Mouse (Mus musculus) retina, postnatal 1 day (tissue): ENCODE measurements at regions not wholly inside any gene's neighbourhood (a gene's known extent, or its start where the extent isn't known, plus 50 kb on each side); places are given as distances from the start of the nearest gene placed in this dataset.

Source experiments
- DNase-seq: peaks from one replicate; pipeline ENCODE4 v3.0.0-alpha.2; 2012

DNA sequence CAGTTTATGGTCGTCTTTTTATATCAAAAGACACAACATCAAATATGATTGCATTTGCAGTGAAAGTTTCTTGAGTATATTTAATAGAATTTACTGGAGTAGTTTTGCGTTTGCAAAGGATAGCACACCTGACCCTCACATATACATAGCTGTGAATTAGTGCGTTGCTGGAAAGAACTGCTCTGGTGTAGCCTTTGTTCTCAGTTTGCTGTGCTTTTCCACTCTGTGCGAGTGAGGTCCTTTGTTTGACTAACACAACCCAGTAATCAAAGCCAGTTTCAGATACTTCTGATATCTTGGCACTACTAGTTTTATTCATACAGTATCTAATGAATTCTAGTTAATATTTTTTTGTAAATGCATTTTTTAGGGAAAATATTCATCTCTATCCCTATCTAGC, 84.7 kb downstream of the Trim52 start:
- no peak for DNase-seq

DNA sequence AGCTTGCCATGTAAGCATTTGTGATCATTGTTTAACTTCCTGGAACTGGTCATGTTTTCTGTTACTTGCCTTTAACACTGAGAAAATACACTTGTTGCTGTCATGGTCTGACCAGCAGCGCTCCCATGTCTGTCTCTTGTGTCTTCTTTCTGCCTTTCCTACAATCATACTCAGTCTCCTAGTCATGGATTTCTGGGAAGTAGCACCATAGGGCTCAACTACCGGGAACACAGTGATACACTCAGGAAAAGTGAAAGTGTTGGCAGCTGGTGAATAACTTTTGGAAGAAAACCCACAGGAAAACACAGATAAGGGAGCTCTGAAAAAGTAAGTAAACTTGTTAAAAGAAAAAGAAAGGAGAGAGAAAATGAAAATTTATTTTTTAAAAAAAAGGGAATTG, 87.6 kb downstream of the Trim52 start:
- DNase-seq: no peak

DNA sequence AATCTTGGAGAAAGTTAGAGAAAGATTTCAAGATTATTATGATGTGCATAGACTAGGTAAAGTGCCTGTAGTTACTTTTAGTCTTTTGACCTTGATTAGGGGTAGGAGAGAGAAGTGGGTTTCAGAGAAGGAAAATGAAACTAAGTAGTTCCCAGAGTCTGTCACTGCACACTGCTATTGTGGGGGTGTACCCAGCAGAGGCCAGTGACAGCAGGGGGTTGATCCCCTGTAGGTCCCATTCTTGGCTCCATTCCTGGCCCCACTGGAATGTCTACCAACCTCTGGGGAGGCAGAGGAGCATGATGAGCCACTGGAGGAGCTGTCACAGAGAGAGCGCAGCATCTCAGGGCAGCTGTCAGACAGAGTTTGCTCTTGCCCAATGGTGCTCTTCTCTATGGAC, 88.1 kb downstream of the Trim52 start:
- DNase-seq: no peak

DNA sequence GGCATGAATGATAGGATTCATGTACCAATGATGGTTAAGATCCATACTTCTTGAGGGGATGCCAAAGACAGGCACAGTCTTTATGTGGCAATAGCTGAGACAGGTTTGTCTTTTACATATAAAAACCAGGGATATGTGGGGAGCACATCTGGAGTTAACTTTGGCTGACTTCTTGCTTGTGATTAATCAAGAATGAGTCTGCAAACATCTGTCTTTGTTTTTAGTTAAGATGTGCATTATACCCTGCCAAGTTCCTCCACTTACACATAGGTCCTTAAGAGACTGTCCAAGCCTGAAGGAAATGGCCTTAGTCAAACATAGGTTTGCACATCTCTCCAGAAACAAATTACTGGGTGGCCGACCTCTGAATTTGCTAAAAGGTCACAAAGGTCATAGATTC, 91.8 kb downstream of the Trim52 start:
- DNase-seq: no peak

DNA sequence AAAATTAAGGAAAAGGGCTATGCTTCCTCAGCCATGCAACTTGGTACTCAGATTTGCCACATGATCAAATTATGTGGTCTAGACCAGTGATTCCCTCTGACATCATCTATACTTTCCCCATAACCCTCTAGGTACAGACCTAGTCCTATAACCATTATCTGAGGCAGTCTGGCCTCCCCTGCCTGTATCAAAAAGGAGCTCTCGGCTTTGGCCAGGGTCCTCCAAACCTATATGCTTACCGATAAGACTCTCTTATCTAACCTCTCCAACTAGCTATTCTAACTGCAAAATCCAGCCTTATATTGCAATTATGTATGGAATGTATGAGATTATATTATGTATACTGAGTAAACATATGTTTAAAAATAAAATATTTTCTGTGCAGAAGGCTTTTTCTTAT, 93.1 kb downstream of the Trim52 start:
- no peak for DNase-seq

DNA sequence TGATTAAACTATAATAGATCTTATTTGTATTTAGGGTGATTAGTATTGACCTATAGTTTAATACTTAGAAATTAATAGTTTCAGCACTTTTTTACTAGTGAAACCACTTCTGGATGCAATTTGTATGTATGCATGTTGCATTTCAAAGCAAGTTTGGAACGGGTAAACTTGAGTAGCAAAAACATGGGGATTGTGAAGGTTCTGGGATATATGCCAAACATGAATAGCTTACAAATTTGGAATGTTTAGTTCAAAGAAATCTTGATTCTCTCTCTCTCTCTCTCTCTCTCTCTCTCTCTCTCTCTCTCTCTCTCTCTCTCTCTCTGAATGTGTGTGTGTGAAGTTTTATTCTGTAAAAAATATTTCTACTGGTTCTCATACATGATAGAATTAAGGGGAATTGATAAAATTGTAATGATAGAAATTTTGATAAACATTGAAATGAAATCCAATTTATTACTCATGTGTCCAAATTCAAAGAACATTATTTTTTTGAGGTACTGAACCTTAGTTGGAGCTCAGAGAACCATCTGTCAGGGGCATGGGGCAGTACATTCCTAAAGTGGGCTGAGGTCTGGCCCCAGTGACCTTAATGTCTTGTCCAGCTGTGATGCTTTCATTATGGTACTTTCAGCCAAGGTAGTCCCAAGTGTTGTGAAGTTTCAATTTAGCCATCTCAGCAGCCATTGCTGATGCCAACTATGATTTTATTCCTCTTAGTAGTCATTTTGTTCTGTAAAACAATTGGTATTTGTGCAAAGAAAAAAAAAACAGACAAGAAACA, 93.7 kb downstream of the Trim52 start:
- no peak for DNase-seq

DNA sequence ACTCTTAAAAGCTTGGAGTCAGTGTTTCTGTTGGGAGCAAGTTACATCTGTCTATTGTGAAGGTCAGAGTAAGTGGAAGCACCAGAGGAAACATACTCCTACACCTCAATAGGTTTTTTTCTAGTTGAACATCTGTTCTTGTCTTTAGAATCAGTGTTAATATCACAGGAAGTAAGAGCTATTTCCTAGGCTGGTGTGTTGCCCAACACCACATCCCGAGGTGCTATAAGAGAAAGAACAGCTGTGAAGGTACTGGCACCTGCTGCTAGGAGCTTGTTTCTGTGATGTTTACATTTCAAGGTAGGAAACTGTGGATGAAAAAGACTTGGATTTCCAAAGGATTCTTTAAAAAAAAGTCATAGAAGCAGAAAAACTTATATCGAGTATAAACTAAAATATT, 105.1 kb downstream of the Trim52 start:
- no peak for DNase-seq

DNA sequence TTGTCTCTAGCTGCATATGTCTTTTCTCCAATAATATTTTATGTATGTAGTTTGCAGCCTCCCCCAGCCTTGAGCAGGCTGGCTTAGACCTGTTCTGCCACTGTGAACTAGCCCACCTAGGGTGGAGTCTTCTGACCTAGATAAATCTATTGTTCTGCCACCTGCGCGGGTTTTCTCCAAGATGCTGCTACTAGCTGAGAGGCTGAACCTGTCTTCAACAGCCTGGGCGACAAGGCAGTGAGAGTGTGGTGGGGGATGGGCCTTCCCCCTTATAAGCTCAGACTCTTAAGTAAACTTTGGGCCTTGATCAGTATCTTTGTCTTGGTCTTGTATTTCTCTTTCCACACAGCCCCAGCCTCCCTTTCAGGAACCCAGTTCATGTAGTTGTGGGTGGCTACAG, 111.7 kb downstream of the Trim52 start:
- DNase-seq: no peak

DNA sequence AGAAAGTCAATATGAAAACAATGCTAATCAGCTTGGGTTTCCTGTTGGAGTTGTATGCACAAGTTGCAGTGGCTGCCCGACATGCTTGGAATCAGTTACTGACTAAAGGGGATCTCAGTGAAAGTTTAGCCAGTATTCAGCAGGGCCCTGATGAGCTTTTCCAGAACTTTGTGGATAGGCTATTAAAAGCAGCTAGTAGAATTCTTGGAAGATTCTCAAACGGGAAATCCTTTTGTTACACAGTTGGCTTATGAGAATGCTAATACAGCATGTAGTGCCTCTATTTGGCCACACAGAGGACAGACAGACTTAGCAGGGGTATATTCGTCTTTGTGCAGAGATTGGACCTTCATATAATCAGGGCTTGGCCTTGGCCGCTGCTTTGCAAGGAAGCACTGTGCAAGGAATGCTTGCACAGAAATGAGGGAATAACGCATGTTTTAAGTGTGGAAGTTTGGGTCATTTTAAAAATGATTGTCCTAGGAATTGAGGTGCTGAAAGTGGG, 113.3 kb downstream of the Trim52 start:
- no peak for DNase-seq

DNA sequence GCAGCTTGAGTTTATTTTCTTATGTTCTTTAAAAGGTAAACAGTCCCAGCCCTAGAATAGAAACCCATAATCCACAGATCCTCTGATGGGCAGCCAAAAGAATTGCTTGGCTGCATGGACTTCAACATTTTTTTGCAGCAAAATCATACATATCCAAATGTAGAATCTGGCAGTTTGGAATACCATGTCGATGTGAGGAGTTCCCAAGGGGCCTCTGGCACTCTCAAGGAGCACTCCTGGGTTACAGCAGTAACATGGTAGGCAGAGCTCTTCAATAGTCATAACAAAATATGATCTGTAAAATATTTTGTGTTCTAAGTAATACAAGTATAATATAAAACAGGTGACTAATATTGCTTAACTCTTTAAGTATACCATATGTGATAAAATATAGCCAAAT, 119.4 kb downstream of the Trim52 start:
- DNase-seq: no peak

DNA sequence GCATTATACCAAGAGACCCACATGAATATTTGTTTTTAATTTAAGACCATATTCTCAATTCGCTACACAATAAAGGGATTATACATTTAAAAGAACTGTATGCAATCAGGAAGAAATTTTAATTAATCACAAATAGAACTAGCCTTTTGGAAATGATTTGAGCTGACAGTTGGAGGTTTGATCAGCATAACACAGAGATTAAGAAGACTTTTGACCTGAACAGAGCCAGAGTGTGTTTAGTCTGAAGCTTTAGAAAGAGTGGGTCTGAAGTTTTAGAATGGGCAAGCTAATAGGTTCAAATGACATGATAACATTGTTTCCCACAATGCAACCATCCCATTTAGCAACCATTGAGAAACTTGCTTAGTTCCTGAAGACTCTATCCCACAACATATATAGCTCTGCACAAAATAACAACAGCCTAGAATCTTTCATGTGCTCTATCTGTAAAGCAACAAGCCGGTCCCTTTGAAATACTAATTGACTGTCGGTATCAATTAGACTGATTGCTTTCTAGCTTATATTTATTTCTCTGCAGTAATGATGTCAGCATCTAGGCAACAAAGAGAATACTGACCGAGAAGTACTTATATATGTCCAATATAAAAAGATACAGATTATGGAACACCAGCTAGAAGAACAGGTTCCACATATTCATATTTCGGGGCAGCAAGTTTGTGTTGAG, 135.9 kb downstream of the Trim52 start:
- DNase-seq: peak; percentile 88

DNA sequence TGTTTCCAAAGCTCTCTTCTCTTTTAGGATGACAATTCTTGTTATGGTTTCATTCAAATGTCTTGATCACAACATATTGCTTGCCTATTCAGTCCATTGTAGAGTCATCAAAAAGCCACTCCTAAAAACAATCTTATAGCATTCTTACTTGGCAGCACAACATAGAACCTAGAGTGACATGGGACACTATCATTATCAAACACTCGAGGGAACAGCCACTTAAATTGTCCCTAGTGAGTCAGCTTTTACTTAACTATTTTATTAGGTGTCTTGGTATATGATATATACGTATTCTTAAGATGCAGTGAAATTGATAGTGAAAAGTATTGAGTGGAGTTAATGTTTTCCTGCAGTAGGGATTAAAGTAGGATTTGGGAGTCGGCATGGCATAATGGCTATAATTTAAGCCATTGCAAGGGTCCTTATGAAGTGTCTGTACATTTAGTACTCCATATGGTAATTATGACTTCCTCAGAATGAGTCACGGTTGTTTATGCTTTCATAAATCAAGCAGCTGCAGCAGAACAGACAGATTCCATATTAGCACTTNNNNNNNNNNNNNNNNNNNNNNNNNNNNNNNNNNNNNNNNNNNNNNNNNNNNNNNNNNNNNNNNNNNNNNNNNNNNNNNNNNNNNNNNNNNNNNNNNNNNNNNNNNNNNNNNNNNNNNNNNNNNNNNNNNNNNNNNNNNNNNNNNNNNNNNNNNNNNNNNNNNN, 153.6 kb downstream of the Trim52 start:
- DNase-seq: no peak

DNA sequence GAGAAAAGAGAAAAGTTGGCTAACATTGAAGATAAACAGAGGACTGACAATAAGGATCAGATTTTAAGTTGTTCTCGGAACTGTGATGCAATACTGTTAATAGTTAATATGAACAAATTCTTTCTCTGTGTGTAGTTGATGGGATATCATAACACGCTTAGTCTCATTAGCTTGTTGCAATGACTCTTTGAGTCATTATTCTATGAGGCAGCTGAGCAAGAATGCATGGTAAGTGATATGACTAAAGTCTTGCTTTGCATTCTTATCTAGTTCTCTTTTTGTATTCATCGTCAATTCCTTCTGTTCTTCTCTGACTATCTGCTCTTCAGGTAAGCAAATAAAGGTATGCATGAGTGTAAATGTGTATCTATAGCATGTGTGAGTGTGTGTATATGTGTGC, 159.3 kb downstream of the Trim52 start:
- no peak for DNase-seq

DNA sequence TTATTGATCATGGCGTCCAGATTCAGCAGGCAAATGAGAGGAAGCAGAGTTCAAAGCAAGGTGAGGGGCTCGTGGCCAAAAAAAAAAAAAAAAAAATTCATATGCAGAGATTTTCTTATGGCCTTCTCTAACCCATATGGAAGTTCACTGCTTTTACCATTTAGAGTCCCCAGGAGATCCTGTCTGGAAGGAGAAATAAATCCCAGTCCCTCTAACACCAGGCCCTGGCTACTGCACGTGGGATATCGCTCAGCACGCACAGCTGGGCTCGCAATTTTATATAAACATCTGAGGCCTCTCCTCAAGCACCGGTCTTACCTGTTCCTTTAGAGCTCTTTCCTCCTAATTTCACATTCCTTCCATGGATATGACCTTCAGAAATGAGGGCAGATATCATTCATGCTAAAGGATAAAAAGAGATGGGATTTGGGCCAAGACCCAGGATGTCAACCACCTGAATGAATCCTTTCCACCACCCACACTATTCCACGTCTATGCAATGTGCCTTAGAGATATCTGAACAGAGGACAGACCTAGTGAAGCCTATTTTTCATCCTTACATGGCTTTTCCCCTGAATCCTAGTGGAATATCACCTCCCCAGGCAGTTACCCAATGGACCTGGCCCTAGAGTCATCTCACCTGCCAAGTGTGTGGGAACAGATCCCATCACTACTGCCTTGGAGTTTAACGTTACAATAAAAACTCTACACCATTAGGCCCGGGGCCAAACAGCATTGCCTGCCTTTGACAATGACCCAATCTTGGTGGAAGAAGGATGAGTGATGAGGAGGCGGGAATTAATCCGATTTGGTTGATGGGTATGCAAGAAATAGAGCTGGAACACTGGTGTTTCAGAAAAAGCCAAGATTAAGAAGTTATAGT, 161.9 kb downstream of the Trim52 start:
- no peak for DNase-seq

DNA sequence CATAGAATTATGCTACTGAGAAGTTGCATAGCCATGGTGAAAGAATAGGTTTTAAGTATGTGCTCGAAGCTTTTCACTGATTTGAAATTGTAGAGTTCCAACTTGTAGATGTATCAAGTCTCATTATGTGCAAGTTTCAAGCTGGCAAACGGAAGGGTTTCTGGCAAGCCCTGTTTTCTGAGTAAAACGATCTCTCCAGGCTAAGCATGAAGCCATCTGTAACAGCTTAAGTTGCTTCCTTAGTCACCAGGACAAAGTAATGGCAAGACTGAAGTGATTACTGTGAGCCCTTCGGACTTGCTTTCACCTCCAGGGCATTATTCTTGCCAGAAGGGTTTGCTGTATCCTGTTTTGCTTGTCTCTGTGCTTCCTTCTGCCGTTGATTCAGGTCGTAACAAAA, 163.7 kb downstream of the Trim52 start:
- no peak for DNase-seq

DNA sequence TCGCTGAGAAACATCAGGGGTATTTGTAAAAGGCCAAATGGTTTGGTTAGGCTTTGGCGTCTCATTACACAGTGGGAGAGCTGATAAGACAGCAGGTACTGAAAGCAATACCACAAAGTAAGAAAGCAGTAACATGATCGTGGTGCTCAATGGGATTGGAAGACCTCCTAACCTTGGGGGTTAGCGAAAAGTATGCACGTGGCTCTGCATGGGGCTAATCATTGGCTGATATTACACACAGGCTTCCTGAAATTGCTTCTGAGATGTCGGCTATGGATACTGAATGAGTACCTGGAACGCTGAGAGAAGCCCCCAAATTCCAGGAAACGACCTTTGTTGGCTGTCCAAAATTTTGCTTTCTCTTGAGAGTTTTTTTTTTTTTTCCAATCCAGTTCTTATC, 207.6 kb downstream of the Trim52 start:
- DNase-seq: no peak

DNA sequence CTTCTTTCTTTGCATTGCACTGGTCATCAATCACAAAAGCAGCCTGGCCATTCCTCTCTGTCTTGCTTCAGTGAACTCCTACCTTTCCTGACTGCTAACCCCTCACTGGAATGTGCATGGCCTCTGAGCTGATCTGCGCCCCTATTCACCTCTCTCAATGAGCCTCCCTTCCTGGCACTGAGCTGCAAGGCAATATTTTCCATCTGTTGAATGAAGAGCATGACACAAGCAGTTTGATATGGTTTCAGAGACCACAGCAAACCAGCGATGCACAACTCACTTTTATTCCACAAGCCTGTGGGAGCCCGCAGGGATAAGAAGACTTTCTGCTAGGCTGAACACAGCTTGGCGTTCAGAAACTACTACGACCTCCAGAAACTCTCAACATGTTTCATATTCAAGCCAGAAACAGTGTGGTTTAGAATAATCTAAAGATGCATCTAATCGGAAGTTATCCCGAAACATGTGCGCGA, 208.1 kb downstream of the Trim52 start:
- peak; percentile 6 for DNase-seq

DNA sequence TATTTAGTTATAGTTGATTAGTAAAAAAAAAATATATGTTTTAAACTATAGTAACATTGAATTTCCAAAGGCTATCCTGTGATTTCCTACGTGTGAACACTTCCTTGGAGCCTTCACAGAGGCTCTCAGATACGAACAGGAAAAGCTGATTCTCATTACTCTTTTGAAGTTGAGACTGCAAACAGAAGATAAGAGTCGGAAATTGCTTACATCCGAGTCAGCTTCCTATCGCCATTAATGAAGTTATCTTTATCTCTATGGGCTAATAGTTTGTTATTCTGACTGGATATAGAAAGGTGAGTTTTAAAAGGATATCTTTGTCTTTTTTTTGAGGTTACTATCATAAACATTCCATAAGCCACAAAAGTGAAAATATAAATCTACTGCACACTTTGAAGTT, 212.8 kb downstream of the Trim52 start:
- DNase-seq: no peak

DNA sequence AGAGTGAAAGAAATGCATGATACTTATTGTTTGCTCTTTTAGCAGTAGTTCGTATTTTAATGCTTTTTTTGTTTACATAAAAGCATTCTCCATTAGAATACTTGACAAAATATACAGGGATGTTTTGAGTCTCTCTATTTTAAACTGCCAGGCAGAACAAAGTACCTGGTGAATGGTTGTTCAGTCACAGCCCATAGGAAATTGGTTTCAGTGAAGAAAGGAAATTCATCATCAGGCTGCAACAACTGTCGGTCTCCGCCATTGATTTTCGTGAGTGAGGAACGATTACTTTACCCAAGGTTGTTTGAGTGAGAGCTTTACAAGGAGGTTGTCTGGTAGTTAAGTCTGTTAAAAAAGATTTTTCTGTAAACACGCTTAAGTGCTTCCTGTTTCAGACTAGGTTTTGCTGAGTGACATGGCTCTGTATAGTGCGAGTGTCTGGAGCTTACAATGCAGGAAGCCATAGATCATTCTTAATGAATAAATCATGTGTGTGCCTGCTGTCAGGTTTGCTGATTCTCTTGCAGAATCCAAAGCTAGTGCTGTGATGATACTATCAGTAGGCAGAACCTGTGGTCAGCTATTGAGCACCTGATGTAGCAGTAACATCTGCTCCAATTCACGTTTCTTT, 221.8 kb downstream of the Trim52 start:
- DNase-seq: peak; percentile 11

DNA sequence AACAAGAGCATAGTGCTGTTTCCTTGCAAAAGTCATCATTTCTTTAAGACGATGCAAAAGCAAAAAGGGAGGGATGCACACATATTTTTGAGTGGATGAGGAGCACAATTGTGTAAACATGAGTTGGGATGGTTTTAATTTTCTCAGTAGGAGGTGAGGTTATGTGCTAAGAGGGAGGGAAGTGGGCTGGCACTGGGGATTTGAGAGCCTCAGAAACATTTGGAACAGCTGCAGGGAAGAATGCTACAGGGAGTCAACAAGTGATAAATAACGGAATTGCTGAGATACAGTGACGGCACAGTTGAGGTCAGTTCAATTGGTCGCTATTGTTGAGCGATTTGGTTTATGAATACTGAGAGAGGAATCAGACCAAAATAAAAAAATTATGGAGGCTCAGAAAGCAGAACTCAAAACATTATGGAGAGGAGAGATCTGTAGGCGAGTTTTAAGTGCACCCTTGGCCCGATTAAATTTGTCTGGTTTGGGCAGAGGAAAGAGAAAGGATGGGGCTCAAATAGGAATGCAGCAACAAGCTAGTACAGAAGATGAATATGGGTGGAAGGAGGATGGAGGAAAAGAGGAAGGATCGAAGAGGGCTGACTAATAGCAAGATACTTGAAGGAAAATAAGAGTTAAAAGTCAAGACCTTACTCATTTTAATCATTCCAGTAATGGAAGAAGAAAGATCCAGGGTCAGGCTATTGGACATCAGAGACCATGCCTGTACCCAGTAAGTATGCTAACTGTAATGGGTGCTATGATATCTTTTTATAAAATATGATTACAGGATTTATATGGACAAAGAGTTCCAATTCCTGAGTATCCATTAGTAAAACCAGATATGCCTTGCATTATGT, 259.0 kb downstream of the Trim52 start:
- DNase-seq: no peak

DNA sequence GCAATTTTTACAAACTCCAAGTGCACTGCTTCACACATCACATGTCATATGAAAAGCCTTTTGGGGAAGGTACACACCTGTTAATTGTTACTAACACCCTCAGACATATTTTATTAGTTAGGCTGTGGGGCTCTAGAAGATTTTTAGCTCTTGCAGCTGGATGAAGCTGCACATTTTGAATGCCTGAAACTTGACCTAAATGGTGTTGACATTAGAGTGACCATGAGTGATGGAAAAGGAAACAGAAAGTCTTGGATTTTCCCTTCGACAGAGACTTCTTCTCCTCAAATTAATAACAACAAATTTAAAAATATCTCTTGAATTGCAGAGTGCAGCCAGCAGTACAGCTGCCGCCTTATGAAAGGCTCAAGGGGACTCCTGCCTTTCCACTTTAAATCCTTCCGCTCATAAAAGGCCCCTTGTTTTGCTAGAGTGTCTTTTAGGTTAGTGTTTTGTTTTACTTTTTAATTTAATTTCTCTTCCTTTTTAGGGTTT, 259.7 kb downstream of the Trim52 start:
- DNase-seq: no peak
